Mouse (Mus musculus) erythroblast, embryonic 14.5 days (primary cell): ENCODE measurements around the gene Dck. TPM values are rescaled to one million over a fixed set of nuclear protein-coding genes. Genes with fewer than 3 reads are reported as not detected.

ENCODE experiments used
- H3K27me3 ChIP-seq: 2 replicates; pipeline ENCODE4 v1.6.1; 2012; ENCODE audit warnings: inconsistent platforms; ENCODE audit not compliant: control insufficient read depth
- H3K36me3 ChIP-seq: 2 replicates; pipeline ENCODE4 v1.6.1; 2012; ENCODE audit warnings: mild to moderate bottlenecking, inconsistent platforms; ENCODE audit not compliant: control insufficient read depth
- H3K4me1 ChIP-seq: 2 replicates; pipeline ENCODE4 v1.6.1; 2012; ENCODE audit warnings: inconsistent platforms; ENCODE audit not compliant: control insufficient read depth
- H3K4me3 ChIP-seq: replicated peaks from 2 replicates; pipeline ENCODE3; 2012; ENCODE audit warnings: moderate library complexity, mild to moderate bottlenecking, inconsistent platforms
- H3K9me3 ChIP-seq: 2 replicates; pipeline ENCODE4 v1.6.1; 2012; ENCODE audit warnings: low read length, inconsistent platforms, mixed read lengths; ENCODE audit not compliant: control insufficient read depth
- GATA1 ChIP-seq: IDR thresholded peaks from 2 replicates; pipeline ENCODE4 v1.6.1; 2012; ENCODE audit warnings: low read length, inconsistent platforms, mixed read lengths
- TAL1 ChIP-seq: IDR thresholded peaks from 3 replicates; pipeline ENCODE4 v1.6.1; 2012; ENCODE audit warnings: low read length, inconsistent platforms, mixed read lengths
- polyA plus RNA-seq: library from polyadenylated mRNA; stranded (reverse); fragments of >175 nt; gene quantifications from 2 replicates; pipeline ENCODE4 v1.2.3, GENCODE M21; 2012

Dck gene
- polyA plus RNA-seq, 1 experiment: 2.7 TPM

DNA sequence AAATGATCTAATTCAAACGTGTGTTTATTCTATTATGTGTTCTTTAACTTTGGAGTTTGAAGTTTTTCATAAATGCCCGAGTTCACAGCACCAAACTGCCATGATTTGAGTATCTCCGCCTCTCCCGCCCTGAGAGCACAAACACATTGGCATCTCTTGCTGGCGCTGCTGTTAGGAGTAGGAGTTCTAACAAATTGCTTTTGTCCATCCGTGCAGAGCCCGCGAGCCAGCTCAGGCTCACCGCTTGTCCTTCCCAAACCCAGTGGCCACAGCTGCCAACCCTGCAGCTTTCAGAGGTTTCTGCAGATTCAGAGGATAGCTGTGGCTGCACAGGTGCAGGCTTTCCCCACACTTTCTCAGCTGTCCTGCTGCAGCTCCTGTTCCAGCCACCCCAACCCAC, 42.5 kb downstream of the Dck start:
- H3K9me3 ChIP-seq: no peaks in the 10 kb centered on the region
- TF ChIP-seq TAL1 (no peak), GATA1 (no peak)
- H3K4me1 ChIP-seq: no peaks in the 10 kb centered on the region
- H3K36me3 ChIP-seq: no peaks in the 10 kb centered on the region
- no peaks in the 10 kb centered on the region; the same call in 1 of the 2 replicates for H3K27me3 ChIP-seq
- H3K4me3 ChIP-seq: no peak overlapping the region

GRCm38 (mm10) chr5:88813188-88813587, 48.4 kb downstream of the Dck start:
- no peaks in the 10 kb centered on the region for H3K9me3 ChIP-seq
- H3K36me3 ChIP-seq: no peaks in the 10 kb centered on the region
- TF ChIP-seq TAL1 (no peak), GATA1 (no peak)
- no peaks in the 10 kb centered on the region for H3K4me1 ChIP-seq
- H3K27me3 ChIP-seq: no peaks in the 10 kb centered on the region
- H3K4me3 ChIP-seq: no peak overlapping the region

- H3K27me3 ChIP-seq: no peaks in the 10 kb centered on the region
- H3K4me3 ChIP-seq: no peak overlapping the region
- no peak for TF ChIP-seq GATA1
- no peak for TF ChIP-seq TAL1
- no peaks in the 10 kb centered on the region for H3K36me3 ChIP-seq
- no peaks in the 10 kb centered on the region for H3K9me3 ChIP-seq
- no peaks in the 10 kb centered on the region for H3K4me1 ChIP-seq
These were observed 49.8 kb downstream of the Dck start for GRCm38 (mm10) chr5:88814552-88814951.

DNA sequence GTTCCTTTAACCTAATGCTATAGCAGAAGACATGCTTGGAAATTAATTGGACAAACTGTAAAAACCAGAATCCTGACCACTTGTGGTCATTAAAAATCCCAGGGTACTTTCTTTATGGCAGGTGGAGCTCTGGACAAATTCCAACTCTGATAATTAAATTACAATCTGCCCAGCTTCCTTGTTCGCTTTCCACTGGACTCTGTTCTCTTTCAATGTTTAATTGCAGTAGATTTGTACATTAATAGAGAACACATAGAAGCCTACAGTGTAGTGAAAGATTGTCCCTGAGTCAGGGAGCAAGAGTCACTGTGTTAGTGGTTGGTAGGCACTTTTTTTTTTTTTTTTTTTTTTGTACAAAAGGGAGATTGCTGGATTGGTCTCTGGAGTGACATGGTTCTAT, 56.7 kb downstream of the Dck start:
- H3K27me3 ChIP-seq: no peaks in the 10 kb centered on the region
- H3K4me1 ChIP-seq: no peaks in the 10 kb centered on the region
- TF ChIP-seq TAL1 (no peak), GATA1 (no peak)
- no peaks in the 10 kb centered on the region for H3K9me3 ChIP-seq
- no peaks in the 10 kb centered on the region for H3K36me3 ChIP-seq
- H3K4me3 ChIP-seq: no peak overlapping the region

GRCm38 (mm10) chr5:88824838-88825237, 60.0 kb downstream of the Dck start:
- no peak for TF ChIP-seq GATA1
- TF ChIP-seq TAL1: no peak
- no peaks in the 10 kb centered on the region for H3K9me3 ChIP-seq
- H3K4me3 ChIP-seq: no peak overlapping the region

GRCm38 (mm10) chr5:88829835-88830571, 65.2 kb downstream of the Dck start:
- Histone ChIP-seq H3K27me3 (no peaks in the 10 kb centered on the region), H3K4me1 (no peaks in the 10 kb centered on the region), H3K36me3 (no peaks in the 10 kb centered on the region), H3K4me3 (no peak overlapping the region), H3K9me3 (no peaks in the 10 kb centered on the region)
- no peak for TF ChIP-seq GATA1
- no peak for TF ChIP-seq TAL1

More at GRCm38 (mm10) chr5:88824838-88825237, 60.0 kb downstream of the Dck start:
- H3K4me1 ChIP-seq: no peaks in the 10 kb centered on the region
- H3K36me3 ChIP-seq: no peaks in the 10 kb centered on the region
- no peaks in the 10 kb centered on the region for H3K27me3 ChIP-seq

- Histone ChIP-seq H3K27me3 (no peaks in the 10 kb centered on the region), H3K4me1 (no peaks in the 10 kb centered on the region), H3K9me3 (no peaks in the 10 kb centered on the region), H3K36me3 (no peaks in the 10 kb centered on the region), H3K4me3 (no peak overlapping the region)
- no peak for TF ChIP-seq GATA1
These were observed 66.1 kb downstream of the Dck start for GRCm38 (mm10) chr5:88830880-88831279.

DNA sequence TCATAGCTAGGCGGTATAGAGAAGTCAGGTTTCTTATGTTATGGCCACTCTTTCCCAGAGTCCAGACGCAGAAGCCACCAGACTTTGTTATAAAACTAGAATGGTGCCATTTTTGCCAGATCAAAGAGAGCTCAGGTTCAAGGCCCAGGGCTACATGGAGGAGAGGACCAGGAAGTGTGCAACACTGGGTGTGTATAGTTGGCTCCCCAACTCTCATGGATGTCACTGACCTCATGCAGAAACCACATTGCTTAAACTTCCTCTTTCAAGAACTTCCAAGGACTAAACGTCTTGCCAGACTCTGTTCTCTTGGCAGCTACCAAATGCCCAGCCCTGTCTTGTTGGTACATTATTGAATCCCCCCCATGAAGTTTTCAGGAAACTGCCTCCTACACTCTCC, 67.1 kb downstream of the Dck start:
- TF ChIP-seq GATA1 (no peak), TAL1 (no peak)

More for the DNA sequence above, 67.1 kb downstream of the Dck start:
- no peaks in the 10 kb centered on the region for H3K36me3 ChIP-seq
- no peaks in the 10 kb centered on the region for H3K9me3 ChIP-seq
- no peaks in the 10 kb centered on the region for H3K27me3 ChIP-seq
- no peaks in the 10 kb centered on the region for H3K4me1 ChIP-seq
- H3K4me3 ChIP-seq: no peak overlapping the region

Other genes with a start within 250 kb of the Dck start
- gene Jchain, start 237.1 kb upstream of the Dck start, polyA plus RNA-seq: not detected in 2 replicates
- gene Utp3, start 210.5 kb upstream of the Dck start, polyA plus RNA-seq: 4.7 and 6.2 TPM in 2 replicates
- 0.05 and 0.07 TPM in 2 replicates for gene Rufy3, start 200.0 kb upstream of the Dck start, polyA plus RNA-seq
- gene Grsf1, start 88.8 kb upstream of the Dck start, polyA plus RNA-seq: 1.6 and 1.7 TPM in 2 replicates
- 1.3 and 1.6 TPM in 2 replicates for gene Mob1b, start 44.1 kb upstream of the Dck start, polyA plus RNA-seq
- 0.02 TPM in 1 of 2 replicates, not detected in the other for gene Slc4a4, start 121.8 kb downstream of the Dck start, polyA plus RNA-seq